Mouse (Mus musculus) midbrain, embryonic 15.5 days (tissue): Measurements from ENCODE around the gene 4930512M02Rik. TPM values are rescaled to one million over a fixed set of nuclear protein-coding genes. Genes with fewer than 3 reads are reported as not detected.

Experiments used
- ATAC-seq: fragments of 200-750 bp; cut with Nextera tagmentation; replicated peaks from 2 replicates; pipeline ENCODE4 v1.8.0; 2017; ENCODE audit warnings: moderate TSS enrichment
- H3K27ac ChIP-seq: fragments of 300-500 bp; sonication (generic); 2 replicates; pipeline ENCODE4 v1.5.1; 2015; ENCODE audit warnings: mild to moderate bottlenecking, inconsistent platforms
- H3K27me3 ChIP-seq: fragments of 300-500 bp; sonication (generic); replicated peaks from 2 replicates; pipeline ENCODE4 v1.6.1; 2015; ENCODE audit warnings: inconsistent platforms
- H3K36me3 ChIP-seq: fragments of 300-500 bp; sonication (generic); replicated peaks from 2 replicates; pipeline ENCODE4 v1.6.1; 2015; ENCODE audit warnings: inconsistent platforms
- H3K4me1 ChIP-seq: fragments of 300-500 bp; sonication (generic); 2 replicates; pipeline ENCODE4 v1.6.1; 2015; ENCODE audit warnings: inconsistent platforms
- H3K4me2 ChIP-seq: fragments of 300-500 bp; sonication (generic); 2 replicates; pipeline ENCODE4 v1.6.1; 2015; ENCODE audit warnings: inconsistent platforms, mild to moderate bottlenecking, moderate library complexity
- H3K4me3 ChIP-seq: fragments of 300-500 bp; sonication (generic); 2 replicates; pipeline ENCODE4 v1.5.1; 2015; ENCODE audit warnings: mild to moderate bottlenecking, inconsistent platforms
- H3K9ac ChIP-seq: fragments of 300-500 bp; sonication (generic); 2 replicates; pipeline ENCODE4 v1.6.1; 2015; ENCODE audit warnings: mild to moderate bottlenecking, inconsistent platforms
- H3K9me3 ChIP-seq: fragments of 300-500 bp; sonication (generic); 2 replicates; pipeline ENCODE4 v1.6.1; 2016; ENCODE audit warnings: inconsistent platforms
- WGBS: fragments of 180-500 bp; shearing (Covaris S2); methylation state at CpG from one replicate; pipeline ENCODE4 v1.1.7; 2015; ENCODE audit warnings: mixed read lengths; 5-methylcytosine and 5-hydroxymethylcytosine counted together
- polyA plus RNA-seq: library from polyadenylated mRNA; unstranded; fragments of >200 nt; fragmentation: Nextera tagmentation; extraction: Ambion mirVana; gene quantifications from 2 replicates; pipeline ENCODE4 v1.2.1, GENCODE M21; 2015

Gene 4930512M02Rik
- polyA plus RNA-seq, 1 experiment from 2014 or later = not detected

- Histone ChIP-seq H3K9me3 (no peaks in the 10 kb centered on the region), H3K36me3 (no peaks in the 10 kb centered on the region), H3K27me3 (no peaks in the 10 kb centered on the region), H3K4me3 (no peak overlapping the region), H3K27ac (no peak overlapping the region), H3K4me2 (no peak overlapping the region), H3K4me1 (no peaks in the 10 kb centered on the region), H3K9ac (no peak overlapping the region)
- WGBS = 69% methylated on average over 4 of the region's 4 CpGs
- no peak for ATAC-seq
Measured at GRCm38 (mm10) chr11:11624073-11624705, 3.4 kb downstream of the 4930512M02Rik start.

- Histone ChIP-seq H3K27me3 (no peaks in the 10 kb centered on the region), H3K4me3 (no peak overlapping the region), H3K9ac (no peak overlapping the region), H3K36me3 (no peaks in the 10 kb centered on the region), H3K9me3 (0 out of 2 replicates have a peak, but pooled peaks cover 2% of the 10 kb centered on the region), H3K4me1 (no peaks in the 10 kb centered on the region), H3K27ac (no peak overlapping the region), H3K4me2 (no peak overlapping the region)
- no peak for ATAC-seq
- WGBS = 85% methylated on average over 2 of the region's 2 CpGs
Measured at GRCm38 (mm10) chr11:11609243-11609642, 18.4 kb downstream of the 4930512M02Rik start.

GRCm38 (mm10) chr11:11587327-11587726 lies 40.3 kb downstream of the 4930512M02Rik start:
- WGBS = 88% methylated on average over 2 of the region's 2 CpGs
- Histone ChIP-seq H3K9me3 (no peaks in the 10 kb centered on the region), H3K4me1 (no peaks in the 10 kb centered on the region), H3K36me3 (no peaks in the 10 kb centered on the region), H3K27me3 (no peaks in the 10 kb centered on the region), H3K9ac (no peak overlapping the region), H3K4me2 (no peak overlapping the region), H3K27ac (no peak overlapping the region), H3K4me3 (no peak overlapping the region)
- no peak for ATAC-seq

GRCm38 (mm10) chr11:11586423-11586822 lies 41.2 kb downstream of the 4930512M02Rik start:
- H3K4me1 ChIP-seq = no peaks in the 10 kb centered on the region
- no peak overlapping the region for H3K4me3 ChIP-seq
- H3K36me3 ChIP-seq = no peaks in the 10 kb centered on the region
- no peaks in the 10 kb centered on the region for H3K9me3 ChIP-seq
- no peak overlapping the region for H3K27ac ChIP-seq
- ATAC-seq = no peak
- WGBS = 95% methylated on average over 1 of the region's 1 CpGs
- no peaks in the 10 kb centered on the region for H3K27me3 ChIP-seq
- H3K4me2 ChIP-seq = no peak overlapping the region
- H3K9ac ChIP-seq = no peak overlapping the region

GRCm38 (mm10) chr11:11573691-11574090 lies 53.9 kb downstream of the 4930512M02Rik start:
- ATAC-seq = no peak
- Histone ChIP-seq H3K4me1 (no peaks in the 10 kb centered on the region), H3K27ac (no peak overlapping the region), H3K4me2 (no peak overlapping the region), H3K4me3 (no peak overlapping the region), H3K9ac (no peak overlapping the region), H3K9me3 (no peaks in the 10 kb centered on the region), H3K27me3 (no peaks in the 10 kb centered on the region), H3K36me3 (no peaks in the 10 kb centered on the region)
- 62% methylated on average over 6 of the region's 6 CpGs for WGBS

GRCm38 (mm10) chr11:11570747-11571146 lies 56.9 kb downstream of the 4930512M02Rik start:
- Histone ChIP-seq H3K4me2 (no peak overlapping the region), H3K9ac (no peak overlapping the region), H3K4me3 (no peak overlapping the region), H3K9me3 (no peaks in the 10 kb centered on the region), H3K36me3 (no peaks in the 10 kb centered on the region), H3K27ac (no peak overlapping the region), H3K4me1 (no peaks in the 10 kb centered on the region), H3K27me3 (no peaks in the 10 kb centered on the region)
- ATAC-seq = no peak

GRCm38 (mm10) chr11:11569466-11570132 lies 58.0 kb downstream of the 4930512M02Rik start:
- Histone ChIP-seq H3K4me2 (no peak overlapping the region), H3K9me3 (no peaks in the 10 kb centered on the region), H3K4me3 (no peak overlapping the region), H3K36me3 (no peaks in the 10 kb centered on the region), H3K27me3 (no peaks in the 10 kb centered on the region), H3K27ac (no peak overlapping the region), H3K4me1 (no peaks in the 10 kb centered on the region), H3K9ac (no peak overlapping the region)
- whole genome bisulfite sequencing = 67% methylated on average over 4 of the region's 4 CpGs
- no peak for ATAC-seq

GRCm38 (mm10) chr11:11568033-11568432 lies 59.6 kb downstream of the 4930512M02Rik start:
- no peak overlapping the region for H3K4me2 ChIP-seq
- H3K27me3 ChIP-seq = no peaks in the 10 kb centered on the region
- no peaks in the 10 kb centered on the region for H3K4me1 ChIP-seq
- no peak overlapping the region for H3K9ac ChIP-seq
- no peaks in the 10 kb centered on the region for H3K9me3 ChIP-seq
- no peak overlapping the region for H3K4me3 ChIP-seq
- no peak overlapping the region for H3K27ac ChIP-seq
- 94% methylated on average over 2 of the region's 2 CpGs for WGBS
- no peaks in the 10 kb centered on the region for H3K36me3 ChIP-seq
- no peak for ATAC-seq

GRCm38 (mm10) chr11:11565146-11565820 lies 62.4 kb downstream of the 4930512M02Rik start:
- no peak for ATAC-seq
- Histone ChIP-seq H3K9ac (no peak overlapping the region), H3K9me3 (no peaks in the 10 kb centered on the region), H3K36me3 (no peaks in the 10 kb centered on the region), H3K4me2 (no peak overlapping the region), H3K27ac (no peak overlapping the region), H3K27me3 (no peaks in the 10 kb centered on the region), H3K4me1 (no peaks in the 10 kb centered on the region), H3K4me3 (no peak overlapping the region)
- WGBS = 71% methylated on average over 6 of the region's 6 CpGs

GRCm38 (mm10) chr11:11564266-11565044 lies 63.2 kb downstream of the 4930512M02Rik start:
- no peak overlapping the region for H3K4me2 ChIP-seq
- no peaks in the 10 kb centered on the region for H3K36me3 ChIP-seq
- no peak for ATAC-seq
- no peaks in the 10 kb centered on the region for H3K9me3 ChIP-seq
- no peaks in the 10 kb centered on the region for H3K4me1 ChIP-seq
- 81% methylated on average over 7 of the region's 7 CpGs for WGBS
- no peaks in the 10 kb centered on the region for H3K27me3 ChIP-seq
- no peak overlapping the region for H3K9ac ChIP-seq
- no peak overlapping the region for H3K4me3 ChIP-seq
- H3K27ac ChIP-seq = no peak overlapping the region

GRCm38 (mm10) chr11:11561118-11561517 lies 66.5 kb downstream of the 4930512M02Rik start:
- Histone ChIP-seq H3K27ac (no peak overlapping the region), H3K9ac (no peak overlapping the region), H3K4me1 (no peaks in the 10 kb centered on the region), H3K36me3 (no peaks in the 10 kb centered on the region), H3K4me2 (no peak overlapping the region), H3K4me3 (no peak overlapping the region), H3K27me3 (no peaks in the 10 kb centered on the region), H3K9me3 (no peaks in the 10 kb centered on the region)
- 91% methylated on average over 6 of the region's 6 CpGs for WGBS
- ATAC-seq = no peak

GRCm38 (mm10) chr11:11559099-11559686 lies 68.4 kb downstream of the 4930512M02Rik start:
- H3K4me2 ChIP-seq = no peak overlapping the region
- no peak overlapping the region for H3K9ac ChIP-seq
- ATAC-seq = no peak
- no peaks in the 10 kb centered on the region for H3K9me3 ChIP-seq
- H3K27ac ChIP-seq = no peak overlapping the region
- H3K4me3 ChIP-seq = no peak overlapping the region
- no peaks in the 10 kb centered on the region for H3K27me3 ChIP-seq
- H3K4me1 ChIP-seq = no peaks in the 10 kb centered on the region
- 88% methylated on average over 7 of the region's 7 CpGs for WGBS
- no peaks in the 10 kb centered on the region for H3K36me3 ChIP-seq
